Mouse (Mus musculus): ENCODE measurements around the gene Nlrp1b. TPM values are rescaled to one million over a fixed set of nuclear protein-coding genes. Genes with fewer than 3 reads are reported as not detected.

The Nlrp1b gene
- polyA plus RNA-seq (2017; shearing (Covaris generic)), result 4.7 TPM

DNA sequence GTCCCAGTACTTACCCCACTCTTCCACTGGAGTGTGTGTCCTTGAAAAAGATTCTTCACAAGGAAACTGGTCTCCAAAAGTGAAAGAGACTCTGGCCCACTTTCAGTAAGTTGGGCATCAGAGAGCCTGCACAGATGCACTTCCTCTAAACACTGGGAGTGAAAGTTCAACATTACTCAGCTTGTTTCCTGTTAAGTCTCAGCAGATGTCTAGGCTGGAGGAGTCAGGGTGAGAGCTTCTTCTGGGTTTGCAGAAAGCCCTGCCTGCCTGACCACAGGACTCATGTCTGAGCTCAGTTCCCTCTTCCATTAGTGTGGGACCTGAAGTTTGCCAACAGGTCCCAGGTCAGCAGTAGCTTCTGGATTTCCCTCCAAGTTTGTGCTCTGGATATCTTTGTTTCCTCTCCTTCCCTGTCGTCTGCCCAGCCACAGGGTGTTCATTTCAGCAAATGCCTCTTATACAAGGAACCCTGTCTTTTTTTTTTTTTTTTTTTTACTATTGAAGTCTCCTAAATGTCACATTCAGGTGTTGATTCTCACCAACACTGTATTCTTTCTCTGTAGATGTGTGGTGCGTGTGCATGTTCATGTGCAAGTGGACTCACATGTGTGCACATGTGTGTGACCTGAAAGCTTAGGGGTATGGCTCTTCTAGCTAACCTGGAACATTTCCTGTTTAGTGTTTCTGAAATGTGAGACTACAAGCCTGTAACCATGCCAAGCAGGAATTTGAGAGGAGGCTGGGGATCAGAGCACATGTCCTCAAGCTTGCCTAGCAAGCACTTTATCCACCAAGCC, at the start of gene Nlrp1b:
Gene Nlrp1b, minus strand, starts transcription at position 50 of the 797 bp plus-strand sequence.

DNA sequence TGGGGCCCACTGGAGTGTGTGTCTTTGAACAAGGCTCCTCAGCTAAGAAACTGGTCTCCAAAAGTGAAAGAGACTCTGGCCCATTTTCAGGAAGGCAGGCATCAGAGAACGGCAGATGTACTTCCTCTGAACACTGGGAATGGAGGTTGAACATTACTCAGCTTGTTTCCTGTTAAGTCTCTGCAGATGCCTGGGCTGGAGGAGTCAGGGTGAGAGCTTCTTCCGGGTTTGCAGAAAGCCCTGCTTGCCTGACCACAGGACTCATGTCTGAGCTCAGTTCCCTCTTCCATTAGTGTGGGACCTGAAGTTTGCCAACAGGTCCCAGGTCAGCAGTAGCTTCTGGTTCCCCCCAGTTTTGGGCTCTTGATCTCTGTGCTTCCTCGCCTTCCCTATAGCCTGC, 85.9 kb downstream of the Nlrp1b start, which contains the start of gene Nlrp1a:
Gene Nlrp1a, minus strand, starts transcription at position 44 of the 400 bp plus-strand sequence.

Other genes starting within 250 kb of the Nlrp1b start
- 16.5 TPM for gene C1qbp, start 247.7 kb downstream of the Nlrp1b start, polyA plus RNA-seq (2017; shearing (Covaris generic))
- gene Dhx33, start 226.3 kb downstream of the Nlrp1b start, polyA plus RNA-seq (2017; shearing (Covaris generic)), result 11.7 TPM
- gene Mis12, start 211.1 kb downstream of the Nlrp1b start, polyA plus RNA-seq (2017; shearing (Covaris generic)), result 48.2 TPM
- gene Derl2, start 210.9 kb downstream of the Nlrp1b start, polyA plus RNA-seq (2017; shearing (Covaris generic)), result 99.7 TPM
- gene 6330403K07Rik, start 197.2 kb downstream of the Nlrp1b start, polyA plus RNA-seq (2017; shearing (Covaris generic)), result 13.7 TPM
- 0.57 TPM for gene Nlrp1a, start 86.0 kb downstream of the Nlrp1b start, polyA plus RNA-seq (2017; shearing (Covaris generic))

Measured in CD4-positive, CD25-positive, alpha-beta regulatory T cell, adult 9 weeks (primary cell).